Mouse (Mus musculus): ENCODE data around the gene Anks1b. TPM values are rescaled to one million over a fixed set of nuclear protein-coding genes. Genes with fewer than 3 reads are reported as not detected.

Gene Anks1b
- polyA plus RNA-seq, 1 experiment from 2014 or later, result 0.46 TPM

GRCm38 (mm10) chr10:90258944-90259714 is 385.8 kb downstream of the Anks1b start:
- Histone ChIP-seq H3K9me3 (replicated peaks) (no peaks in the 10 kb centered on the region), H3K27me3 (ENCODE audit: low read depth, poor library complexity, severe bottlenecking) (no peaks in the 10 kb centered on the region), H3K27ac (no peak overlapping the region), H3K4me3 (no peak overlapping the region), H3K36me3 (no peaks in the 10 kb centered on the region), H3K4me1 (no peaks in the 10 kb centered on the region)
- 48% methylated on average over 3 of the region's 3 CpGs for WGBS
- DNase-seq (ENCODE audit: low spot score), result no peak

DNA sequence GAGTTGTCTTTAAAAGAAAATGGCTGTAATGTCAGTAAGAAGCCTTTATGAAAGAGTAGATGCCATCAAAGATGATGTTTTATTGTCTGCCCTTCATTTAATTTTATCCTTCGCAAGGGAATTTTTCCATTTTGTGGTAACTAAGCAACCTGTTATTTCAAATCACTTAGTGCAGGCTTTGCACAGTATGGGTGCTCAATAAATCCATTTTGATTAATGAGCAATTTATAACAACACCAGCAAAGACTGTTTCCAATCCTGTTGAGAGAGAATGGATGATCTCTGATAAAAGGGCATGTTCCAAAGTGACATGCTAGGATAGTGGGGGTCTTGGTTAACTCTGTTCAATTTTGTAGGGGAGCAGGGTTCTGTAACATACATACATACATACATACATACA is 398.0 kb downstream of the Anks1b start:
- Histone ChIP-seq H3K9me3 (replicated peaks) (no peaks in the 10 kb centered on the region), H3K27me3 (ENCODE audit: low read depth, poor library complexity, severe bottlenecking) (no peaks in the 10 kb centered on the region), H3K4me3 (no peak overlapping the region), H3K27ac (no peak overlapping the region), H3K36me3 (no peaks in the 10 kb centered on the region), H3K4me1 (no peaks in the 10 kb centered on the region)
- no peak for DNase-seq (ENCODE audit: low spot score)
- 91% methylated on average over 1 of the region's 1 CpGs for WGBS

- no peak for DNase-seq (ENCODE audit: low spot score)
- 83% methylated on average over 2 of the region's 2 CpGs for WGBS
- Histone ChIP-seq H3K9me3 (replicated peaks) (no peaks in the 10 kb centered on the region), H3K27ac (no peak overlapping the region), H3K27me3 (ENCODE audit: low read depth, poor library complexity, severe bottlenecking) (no peaks in the 10 kb centered on the region), H3K36me3 (no peaks in the 10 kb centered on the region), H3K4me1 (no peaks in the 10 kb centered on the region), H3K4me3 (no peak overlapping the region)
These were observed 400.0 kb downstream of the Anks1b start for GRCm38 (mm10) chr10:90273311-90273710.

- 67% methylated on average over 1 of the region's 1 CpGs for WGBS
- H3K4me1 ChIP-seq, result 0 out of 2 replicates have a peak, but pooled peaks cover 6% of the 10 kb centered on the region
- no peaks in the 10 kb centered on the region for H3K27me3 ChIP-seq (ENCODE audit: low read depth, poor library complexity, severe bottlenecking)
- no peaks in the 10 kb centered on the region for H3K36me3 ChIP-seq
- no peak overlapping the region for H3K27ac ChIP-seq
- no peak overlapping the region for H3K4me3 ChIP-seq
- DNase-seq (ENCODE audit: low spot score), result no peak
- no peaks in the 10 kb centered on the region for H3K9me3 ChIP-seq (replicated peaks)
These were observed 413.3 kb downstream of the Anks1b start for GRCm38 (mm10) chr10:90286589-90286988.

DNA sequence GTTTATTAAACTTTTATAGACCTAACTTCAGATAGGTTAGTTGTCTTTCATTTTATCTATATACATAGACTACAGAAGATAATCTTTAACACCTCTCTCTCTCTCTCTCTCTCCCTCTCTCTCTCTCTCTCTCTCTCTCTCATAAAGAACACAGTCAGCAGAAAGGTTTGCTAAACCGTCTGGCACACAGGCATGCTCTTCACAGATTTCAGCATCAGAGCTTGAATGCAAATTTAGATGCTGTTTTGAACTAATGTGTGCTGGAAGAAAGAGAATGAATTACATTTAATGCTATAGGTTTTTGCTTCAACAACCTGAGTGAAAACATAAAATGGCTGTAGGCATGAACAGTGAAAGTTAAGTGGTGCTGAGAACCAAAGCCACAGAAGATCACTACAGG is 429.9 kb downstream of the Anks1b start:
- no peak overlapping the region for H3K27ac ChIP-seq
- H3K27me3 ChIP-seq (ENCODE audit: low read depth, poor library complexity, severe bottlenecking), result no peaks in the 10 kb centered on the region
- no peaks in the 10 kb centered on the region for H3K9me3 ChIP-seq (replicated peaks)
- no peak for DNase-seq (ENCODE audit: low spot score)
- peaks cover 5% of the 10 kb centered on the region for H3K4me1 ChIP-seq
- 81% methylated on average over 1 of the region's 1 CpGs for WGBS
- H3K36me3 ChIP-seq, result no peaks in the 10 kb centered on the region
- H3K4me3 ChIP-seq, result no peak overlapping the region

- Histone ChIP-seq H3K4me1 (peaks cover 5% of the 10 kb centered on the region), H3K27ac (no peak overlapping the region), H3K36me3 (no peaks in the 10 kb centered on the region), H3K4me3 (no peak overlapping the region), H3K27me3 (ENCODE audit: low read depth, poor library complexity, severe bottlenecking) (no peaks in the 10 kb centered on the region), H3K9me3 (replicated peaks) (no peaks in the 10 kb centered on the region)
- no peak for DNase-seq (ENCODE audit: low spot score)
These were observed 432.8 kb downstream of the Anks1b start for GRCm38 (mm10) chr10:90306156-90306555.

- no peak for DNase-seq (ENCODE audit: low spot score)
- Histone ChIP-seq H3K4me1 (peaks cover 5% of the 10 kb centered on the region), H3K4me3 (no peak overlapping the region), H3K36me3 (no peaks in the 10 kb centered on the region), H3K9me3 (replicated peaks) (no peaks in the 10 kb centered on the region), H3K27me3 (ENCODE audit: low read depth, poor library complexity, severe bottlenecking) (no peaks in the 10 kb centered on the region), H3K27ac (no peak overlapping the region)
- 78% methylated on average over 5 of the region's 5 CpGs for WGBS
These were observed 434.7 kb downstream of the Anks1b start for GRCm38 (mm10) chr10:90307931-90308555.

DNA sequence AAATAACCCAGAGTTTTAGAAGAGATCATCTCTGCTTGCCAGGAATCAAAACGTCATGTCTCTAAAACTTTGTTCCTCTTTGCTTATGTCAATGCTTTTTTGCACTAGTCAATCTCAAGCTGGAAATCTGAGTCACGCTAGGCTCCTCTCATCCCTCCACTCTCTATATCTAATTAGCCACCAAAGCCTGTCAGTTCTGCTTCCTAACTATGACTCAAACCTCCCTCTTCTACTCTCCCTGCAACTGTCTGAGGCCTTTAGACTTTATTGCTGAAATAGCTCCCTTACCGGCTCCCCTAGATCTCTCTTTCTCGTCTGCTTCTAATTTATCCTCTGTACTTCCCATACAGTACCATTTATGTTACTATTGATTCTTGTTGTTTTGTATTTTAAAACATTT is 456.5 kb downstream of the Anks1b start:
- H3K9me3 ChIP-seq (replicated peaks), result no peaks in the 10 kb centered on the region
- H3K4me3 ChIP-seq, result no peak overlapping the region
- no peak for DNase-seq (ENCODE audit: low spot score)
- H3K27ac ChIP-seq, result no peak overlapping the region
- H3K4me1 ChIP-seq, result no peaks in the 10 kb centered on the region
- H3K27me3 ChIP-seq (ENCODE audit: low read depth, poor library complexity, severe bottlenecking), result no peaks in the 10 kb centered on the region
- H3K36me3 ChIP-seq, result no peaks in the 10 kb centered on the region
- WGBS, result 95% methylated on average over 4 of the region's 4 CpGs

GRCm38 (mm10) chr10:90345394-90345793 is 472.1 kb downstream of the Anks1b start:
- WGBS, result 85% methylated on average over 1 of the region's 1 CpGs
- Histone ChIP-seq H3K36me3 (no peaks in the 10 kb centered on the region), H3K9me3 (replicated peaks) (no peaks in the 10 kb centered on the region), H3K27me3 (ENCODE audit: low read depth, poor library complexity, severe bottlenecking) (no peaks in the 10 kb centered on the region), H3K4me1 (no peaks in the 10 kb centered on the region), H3K4me3 (no peak overlapping the region), H3K27ac (no peak overlapping the region)
- DNase-seq (ENCODE audit: low spot score), result no peak

DNA sequence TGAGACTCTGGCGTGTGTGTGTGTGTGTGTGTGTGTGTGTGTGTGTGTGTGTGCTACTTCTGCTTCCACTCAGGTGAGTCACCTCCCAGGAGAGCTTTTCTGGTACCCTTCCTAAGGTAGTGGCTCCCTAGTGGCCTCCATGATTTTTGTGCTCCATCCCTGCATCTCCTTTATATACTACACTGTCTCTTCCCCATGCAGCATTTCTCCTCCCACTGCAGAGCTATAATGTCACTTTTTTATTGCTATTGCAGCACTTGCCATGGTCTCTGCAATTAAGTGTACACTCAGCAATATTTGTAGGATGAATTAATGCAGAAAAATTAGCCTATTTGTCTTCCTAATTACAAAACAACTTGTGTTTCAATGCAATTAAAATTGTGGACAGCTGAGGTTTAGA is 482.9 kb downstream of the Anks1b start:
- no CpG with 5 or more reads among the region's 1 CpGs for WGBS
- H3K27me3 ChIP-seq (ENCODE audit: low read depth, poor library complexity, severe bottlenecking), result no peaks in the 10 kb centered on the region
- no peaks in the 10 kb centered on the region for H3K9me3 ChIP-seq (replicated peaks)
- no peak for DNase-seq (ENCODE audit: low spot score)
- H3K36me3 ChIP-seq, result no peaks in the 10 kb centered on the region
- H3K27ac ChIP-seq, result no peak overlapping the region
- H3K4me1 ChIP-seq, result no peaks in the 10 kb centered on the region
- no peak overlapping the region for H3K4me3 ChIP-seq

GRCm38 (mm10) chr10:90357169-90357907 is 484.0 kb downstream of the Anks1b start:
- Histone ChIP-seq H3K27me3 (ENCODE audit: low read depth, poor library complexity, severe bottlenecking) (no peaks in the 10 kb centered on the region), H3K36me3 (no peaks in the 10 kb centered on the region), H3K9me3 (replicated peaks) (no peaks in the 10 kb centered on the region), H3K4me3 (no peak overlapping the region), H3K27ac (no peak overlapping the region), H3K4me1 (no peaks in the 10 kb centered on the region)
- DNase-seq (ENCODE audit: low spot score), result no peak
- 92% methylated on average over 1 of the region's 1 CpGs for WGBS

- Histone ChIP-seq H3K27me3 (ENCODE audit: low read depth, poor library complexity, severe bottlenecking) (no peaks in the 10 kb centered on the region), H3K27ac (no peak overlapping the region), H3K9me3 (replicated peaks) (no peaks in the 10 kb centered on the region), H3K36me3 (no peaks in the 10 kb centered on the region), H3K4me3 (no peak overlapping the region), H3K4me1 (no peaks in the 10 kb centered on the region)
- WGBS, result 93% methylated on average over 7 of the region's 7 CpGs
- no peak for DNase-seq (ENCODE audit: low spot score)
These were observed 495.7 kb downstream of the Anks1b start for GRCm38 (mm10) chr10:90369015-90369414.

DNA sequence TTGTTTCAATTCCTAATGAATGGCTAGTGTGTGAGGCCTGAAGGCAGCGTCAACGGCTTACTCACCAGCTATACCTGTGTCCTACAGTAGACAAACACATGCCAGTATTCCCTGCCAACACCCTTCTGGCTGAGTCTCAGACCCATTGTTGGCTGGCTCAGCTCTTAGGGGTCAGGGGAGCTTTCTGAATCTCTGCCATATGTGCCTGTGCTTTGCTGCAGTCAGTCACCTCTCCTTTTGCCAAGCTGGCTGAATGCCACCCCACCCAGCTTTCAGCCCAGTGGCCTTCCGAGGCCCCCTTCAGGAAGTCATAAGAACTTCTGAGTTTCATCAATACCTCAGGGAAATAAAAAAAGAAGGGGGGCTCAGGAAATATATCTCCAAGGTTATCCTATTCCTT is 497.4 kb downstream of the Anks1b start:
- WGBS, result 87% methylated on average over 3 of the region's 3 CpGs
- DNase-seq (ENCODE audit: low spot score), result no peak
- Histone ChIP-seq H3K4me1 (no peaks in the 10 kb centered on the region), H3K27ac (no peak overlapping the region), H3K9me3 (replicated peaks) (no peaks in the 10 kb centered on the region), H3K4me3 (no peak overlapping the region), H3K27me3 (ENCODE audit: low read depth, poor library complexity, severe bottlenecking) (no peaks in the 10 kb centered on the region), H3K36me3 (no peaks in the 10 kb centered on the region)

Data from limb, embryonic 10.5 days (tissue).